Mouse (Mus musculus) brown adipose tissue, adult 24 weeks (tissue): ENCODE results near the gene Mblac1. TPM values are rescaled to one million over a fixed set of nuclear protein-coding genes. Genes with fewer than 3 reads are reported as not detected.
A peak's percentile ranks its signal among the peaks of the same experiment; 100 is the strongest.
"Not testable (repeated sequence)": the region's sequence is repeated elsewhere in the genome, so short reads cannot be mapped to it uniquely, and the experiment has no call there.

Experiments
- H3K27ac ChIP-seq: fragments of 200-500 bp; replicated peaks from 2 replicates; pipeline ENCODE4 v1.5.1; 2012; ENCODE audit warnings: low read depth, mild to moderate bottlenecking, low read length
- H3K4me1 ChIP-seq: fragments of 200-500 bp; 2 replicates; pipeline ENCODE4 v1.6.1; 2012; ENCODE audit warnings: low read length, mixed read lengths; ENCODE audit not compliant: control insufficient read depth, insufficient read depth, insufficient read length
- H3K4me3 ChIP-seq: fragments of 200-500 bp; 2 replicates; pipeline ENCODE4 v1.5.1; 2012; ENCODE audit warnings: low read depth, mild to moderate bottlenecking, low read length, moderate library complexity; ENCODE audit not compliant: insufficient read depth
- polyA plus RNA-seq: library from polyadenylated mRNA; stranded (reverse); fragments of >200 nt; gene quantifications from 2 replicates; pipeline ENCODE4 v1.2.4, GENCODE M21; 2012; ENCODE audit not compliant: missing spikeins, insufficient read depth, insufficient read length

The Mblac1 gene
- polyA plus RNA-seq, 1 experiment: 5.8 TPM

DNA sequence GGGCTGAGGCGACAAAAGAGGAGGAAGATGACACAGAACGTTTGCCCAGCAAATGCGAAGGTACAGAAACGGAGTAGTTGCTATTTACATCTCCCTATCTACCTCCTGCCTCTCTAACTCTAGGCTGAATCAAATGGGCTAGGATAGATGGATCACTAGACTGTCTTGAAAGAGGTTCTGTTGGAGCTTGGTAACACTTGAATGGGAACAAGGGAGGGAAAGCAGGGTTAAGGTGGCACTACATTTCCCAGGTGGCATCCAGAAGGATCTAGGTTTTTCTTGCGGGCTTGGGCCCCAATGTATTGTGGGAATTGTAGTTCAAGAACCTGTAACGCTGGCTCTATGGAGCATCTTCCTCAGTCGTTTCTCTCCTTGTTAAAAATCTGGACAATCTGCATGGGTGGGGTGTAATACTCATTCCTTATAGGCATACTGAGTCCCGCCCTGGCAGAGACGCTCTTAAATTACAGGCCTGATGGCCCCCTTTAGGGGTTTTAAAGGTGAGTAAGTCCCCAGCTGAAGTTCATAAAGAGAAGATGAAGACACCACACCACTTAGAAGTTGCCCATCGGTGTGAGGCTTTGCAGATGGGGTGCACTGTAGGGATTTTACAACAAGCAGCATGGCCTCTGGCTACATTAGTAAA, 6.3 kb upstream of the Mblac1 start:
- H3K4me1 ChIP-seq: no peaks in the 10 kb centered on the region
- peak overlapping the region; percentile 92 for H3K27ac ChIP-seq

DNA sequence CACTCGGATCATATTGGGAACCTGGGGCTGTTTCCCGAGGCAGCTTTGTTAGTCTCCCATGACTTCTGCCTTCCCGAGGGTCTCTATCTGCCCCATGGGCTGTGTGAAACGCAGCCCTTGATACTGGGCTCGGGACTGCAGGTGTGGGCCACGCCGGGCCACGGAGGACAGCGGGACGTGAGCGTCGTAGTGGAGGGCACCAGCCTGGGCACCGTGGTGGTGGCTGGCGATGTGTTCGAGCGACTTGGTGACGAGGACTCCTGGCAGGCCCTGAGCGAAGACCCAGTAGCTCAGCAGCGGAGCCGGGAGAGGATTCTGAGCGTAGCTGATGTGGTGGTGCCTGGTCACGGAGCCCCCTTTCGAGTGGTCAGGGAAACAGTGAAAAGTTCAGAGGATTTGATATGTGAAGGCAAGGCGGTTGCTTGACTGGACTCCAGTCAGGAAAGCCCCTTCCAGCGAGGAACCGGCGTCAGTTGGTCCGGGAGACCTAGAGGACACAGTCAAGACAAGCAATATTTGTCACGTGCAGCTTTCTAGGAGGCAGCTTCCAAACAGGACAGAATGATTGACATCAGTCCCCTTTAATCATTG, 736 bp downstream of the Mblac1 start:
- Histone ChIP-seq H3K27ac (peak overlapping the region; percentile 55), H3K4me3 (peak overlapping the region; percentile 70), H3K4me1 (no peaks in the 10 kb centered on the region)

More for the DNA sequence above, 6.3 kb upstream of the Mblac1 start:
- H3K4me3 ChIP-seq: peak overlapping the region; percentile 82

DNA sequence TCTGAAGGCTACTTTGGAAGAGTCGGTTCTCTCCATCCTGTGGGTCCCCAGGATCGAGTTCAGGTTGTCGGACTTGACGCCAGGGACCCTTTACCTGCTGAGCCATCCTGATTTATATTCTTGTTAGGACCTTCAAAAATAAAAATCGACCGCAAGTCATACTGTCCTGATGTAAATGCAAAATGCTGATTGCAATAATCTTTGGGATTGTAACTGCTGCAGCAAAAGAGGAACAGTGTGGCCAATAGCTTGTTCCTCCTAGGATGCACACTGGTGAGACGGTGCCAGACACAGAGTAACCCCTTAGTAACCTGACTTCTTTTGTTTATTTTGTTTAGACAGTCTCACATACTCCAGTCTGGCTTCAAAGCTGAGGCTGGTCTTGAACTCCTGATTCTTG, 1.3 kb downstream of the Mblac1 start:
- Histone ChIP-seq H3K27ac (0 out of 2 replicates have a peak overlapping the region, but pooled peaks have one; percentile 55), H3K4me3 (peak overlapping the region; percentile 70), H3K4me1 (no peaks in the 10 kb centered on the region)

DNA sequence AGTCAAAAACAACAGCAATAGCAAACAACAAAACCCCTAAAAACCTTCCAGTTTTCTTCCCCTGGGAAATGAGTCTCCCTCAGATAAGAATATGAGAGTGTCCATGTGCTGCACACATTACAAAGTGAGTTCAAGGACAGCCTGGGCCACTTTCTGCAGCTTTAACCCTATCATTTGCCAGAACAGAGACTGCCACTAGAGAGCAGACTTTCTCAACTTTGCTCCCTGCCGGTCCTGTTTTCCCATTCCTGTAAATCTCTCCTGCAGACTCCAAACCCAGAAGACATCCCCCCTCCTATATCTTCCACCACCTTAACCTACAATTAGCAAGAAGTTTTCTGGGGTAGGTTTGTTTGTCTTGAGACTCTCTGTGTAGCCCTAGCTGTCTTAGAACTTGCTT, 5.5 kb downstream of the Mblac1 start:
- Histone ChIP-seq H3K4me3 (no peak overlapping the region), H3K27ac (no peak overlapping the region), H3K4me1 (no peaks in the 10 kb centered on the region)

DNA sequence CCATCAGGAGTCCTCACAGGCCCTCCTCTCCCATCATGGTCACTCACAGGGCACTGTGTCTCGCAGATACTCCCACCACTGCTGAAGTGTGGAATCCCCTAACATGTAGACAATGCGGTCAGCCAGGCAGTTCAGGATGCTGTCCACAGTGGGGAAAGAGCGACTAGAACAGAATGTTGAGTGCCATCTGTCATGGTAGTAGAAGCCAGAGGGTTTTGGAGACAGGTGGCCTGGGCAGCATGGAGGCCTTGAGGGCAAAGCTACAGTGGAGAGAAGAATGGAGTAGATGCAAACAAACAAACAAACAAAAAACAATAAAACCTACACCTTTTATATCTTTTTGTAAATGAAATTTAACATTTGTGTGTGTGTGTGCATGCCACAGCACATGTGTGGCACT, 8.0 kb downstream of the Mblac1 start:
- no peak overlapping the region for H3K4me3 ChIP-seq
- H3K4me1 ChIP-seq: no peaks in the 10 kb centered on the region
- no peak overlapping the region for H3K27ac ChIP-seq

DNA sequence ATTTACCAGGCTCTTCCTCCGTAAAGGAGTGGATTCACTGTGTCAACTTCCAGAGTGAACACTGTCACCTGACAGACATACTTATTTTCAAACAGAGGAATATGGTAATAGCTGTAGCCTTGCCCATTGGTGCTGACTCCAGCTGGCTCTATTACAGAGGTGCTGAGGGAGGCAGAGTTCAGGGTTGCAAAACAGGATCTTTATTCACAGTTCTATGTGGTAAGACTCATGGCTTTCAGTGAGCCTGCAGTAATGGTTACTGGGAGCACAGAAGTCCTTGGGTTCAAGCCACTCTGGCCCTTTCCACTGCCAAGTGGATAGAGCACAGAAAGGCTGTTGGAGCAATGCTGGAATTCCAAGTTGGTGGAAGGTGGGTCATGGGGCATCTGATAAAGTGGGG, 13.1 kb downstream of the Mblac1 start:
- H3K4me1 ChIP-seq: no peaks in the 10 kb centered on the region
- H3K4me3 ChIP-seq: no peak overlapping the region

DNA sequence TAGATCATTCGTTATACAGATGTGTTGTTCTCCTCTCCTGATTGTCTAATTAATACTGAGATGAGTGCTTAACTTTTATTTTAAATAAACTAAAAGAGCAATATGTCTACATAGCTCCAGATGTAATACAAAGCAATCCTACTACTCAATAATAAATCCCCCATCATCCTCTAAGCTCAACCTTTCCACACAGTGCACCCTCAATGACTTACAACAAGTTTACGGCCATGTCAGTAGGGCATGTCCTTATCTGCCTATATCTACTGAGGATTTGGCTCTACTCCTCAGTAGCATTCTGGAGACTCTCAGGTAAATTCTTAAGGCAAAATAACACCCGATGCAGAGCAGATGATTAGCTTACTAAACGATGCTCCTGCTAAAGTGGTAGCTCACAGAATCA, 13.8 kb downstream of the Mblac1 start:
- no peaks in the 10 kb centered on the region for H3K4me1 ChIP-seq
- H3K27ac ChIP-seq: no peak overlapping the region
- no peak overlapping the region for H3K4me3 ChIP-seq

More for the DNA sequence above, 13.1 kb downstream of the Mblac1 start:
- H3K27ac ChIP-seq: no peak overlapping the region

DNA sequence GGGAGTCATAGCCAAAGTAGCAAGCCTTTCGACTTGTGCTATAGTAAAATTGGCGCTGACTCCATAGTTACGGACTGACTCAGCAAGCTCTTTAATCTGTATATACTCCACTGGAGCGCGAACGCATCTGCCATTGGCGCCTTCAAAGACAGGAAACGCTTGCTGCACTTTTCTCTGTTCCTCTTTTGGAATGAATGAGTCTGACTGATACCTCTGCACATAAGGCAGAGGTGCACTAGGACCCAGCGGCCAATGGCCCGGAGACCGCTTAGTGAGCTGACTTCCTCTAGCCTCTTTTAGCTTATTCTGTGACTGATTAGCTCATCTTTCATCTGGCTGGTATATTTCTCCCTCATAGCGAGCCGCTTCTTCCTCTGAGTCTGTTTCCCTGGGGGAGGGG, 22.5 kb downstream of the Mblac1 start:
- not testable (repeated sequence) for H3K27ac ChIP-seq, H3K4me1 ChIP-seq, H3K4me3 ChIP-seq

DNA sequence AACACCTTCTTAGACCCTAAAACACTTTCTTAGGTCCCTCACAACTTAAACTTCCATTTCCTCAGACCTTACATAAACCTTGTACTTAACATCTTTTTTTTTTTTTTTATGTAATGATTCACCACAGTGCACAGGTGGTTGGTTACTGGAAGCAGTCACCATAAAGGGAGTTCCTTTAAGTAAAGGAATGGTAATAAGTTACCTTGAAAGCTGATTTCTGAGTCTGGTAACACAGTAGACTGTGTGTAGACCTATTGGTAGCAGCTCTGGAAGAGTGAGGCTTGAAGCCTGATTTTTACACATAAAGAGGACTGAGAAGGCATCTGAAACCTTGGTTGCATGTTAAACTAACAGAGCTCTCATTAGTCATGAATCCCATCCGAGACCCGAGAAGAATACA, 25.8 kb downstream of the Mblac1 start:
- Histone ChIP-seq H3K27ac (no peak overlapping the region), H3K4me1 (no peaks in the 10 kb centered on the region), H3K4me3 (no peak overlapping the region)

DNA sequence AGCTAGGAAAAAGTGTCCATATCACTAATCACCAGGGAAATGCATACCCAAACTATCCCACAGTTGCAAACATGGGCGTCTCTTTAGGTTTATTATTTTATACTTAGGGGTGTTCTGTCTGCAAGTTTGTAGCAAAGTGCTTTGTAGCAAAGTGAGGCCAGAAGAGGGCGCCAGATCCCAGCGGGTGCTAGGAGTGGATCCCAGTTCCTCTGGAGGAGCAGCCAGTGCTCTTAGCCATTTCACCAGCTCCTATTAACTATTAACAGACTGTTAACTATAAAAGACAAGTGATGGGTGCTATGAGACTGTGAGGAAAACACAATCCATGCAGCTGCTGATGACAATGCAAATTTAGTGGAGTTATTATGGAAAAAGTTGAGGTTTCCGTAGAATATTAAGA, 28.0 kb downstream of the Mblac1 start:
- Histone ChIP-seq H3K27ac (no peak overlapping the region), H3K4me1 (no peaks in the 10 kb centered on the region), H3K4me3 (no peak overlapping the region)

DNA sequence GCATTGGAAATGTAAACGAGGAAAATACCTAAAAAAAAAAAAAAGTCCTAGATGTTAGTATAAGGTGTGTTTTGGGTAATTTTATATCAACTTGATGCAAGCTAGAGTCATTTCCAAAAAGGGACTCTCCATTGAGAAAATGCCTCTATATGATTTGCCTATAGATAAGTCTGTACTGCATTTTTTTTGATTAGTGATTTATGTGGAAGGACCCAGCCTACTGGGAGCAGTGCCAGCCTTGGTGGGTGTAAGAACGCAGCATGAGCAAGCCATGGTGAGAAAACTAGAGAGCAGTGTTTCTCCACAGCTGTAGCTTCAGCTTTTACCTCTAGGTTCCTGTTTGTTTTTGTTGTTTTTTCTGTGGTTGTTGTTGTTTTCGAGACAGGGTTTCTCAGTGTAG, 29.2 kb downstream of the Mblac1 start:
- Histone ChIP-seq H3K27ac (no peak overlapping the region), H3K4me1 (no peaks in the 10 kb centered on the region), H3K4me3 (no peak overlapping the region)

DNA sequence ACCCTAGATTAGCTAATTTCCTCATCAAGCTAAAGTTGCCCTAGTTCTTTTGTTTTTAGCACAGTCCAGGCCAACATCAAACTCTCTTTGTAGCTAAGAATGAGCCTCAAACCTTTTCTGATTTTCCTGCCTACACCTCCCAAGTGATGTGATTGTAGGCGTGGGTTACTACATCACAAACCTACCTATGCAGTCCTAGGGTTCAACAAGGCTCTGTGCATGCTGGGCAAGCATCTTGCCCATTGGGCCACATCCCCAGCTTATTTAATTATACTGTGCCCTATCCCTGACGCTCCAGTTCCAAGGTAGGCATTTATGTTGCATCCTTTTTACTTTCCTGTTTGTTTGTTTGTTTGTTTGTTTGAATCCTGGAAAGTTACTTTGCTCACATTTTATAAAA, 31.6 kb downstream of the Mblac1 start, which contains the start of gene Nxpe5:
Gene Nxpe5, plus strand, starts transcription at position 199 of the 400 bp plus-strand sequence.
- Histone ChIP-seq H3K27ac (no peak within 1 kb of the TSS), H3K4me1 (no peaks in the 10 kb centered on the region), H3K4me3 (no peak within 1 kb of the TSS)

DNA sequence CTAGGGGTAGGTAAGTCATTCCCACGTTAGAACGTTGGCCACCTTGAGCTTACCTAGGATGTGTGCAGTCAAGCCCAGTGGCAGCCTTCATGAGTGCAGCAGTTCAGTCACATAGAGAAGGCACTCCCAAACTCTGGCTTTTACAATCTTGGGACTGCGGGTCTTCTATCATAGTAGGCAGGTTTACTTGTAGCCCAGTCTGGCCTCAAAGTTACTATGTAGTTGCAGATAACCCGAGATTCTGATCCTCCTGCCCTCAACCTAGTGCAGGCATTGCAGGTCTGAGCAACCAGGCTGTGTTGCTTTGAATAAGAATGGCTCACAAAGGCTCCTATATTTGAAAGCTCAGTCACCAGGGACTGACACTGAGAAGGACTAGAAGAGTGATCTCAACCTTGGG, 32.4 kb downstream of the Mblac1 start:
- H3K4me1 ChIP-seq: no peaks in the 10 kb centered on the region
- no peak overlapping the region for H3K4me3 ChIP-seq
- H3K27ac ChIP-seq: no peak overlapping the region

DNA sequence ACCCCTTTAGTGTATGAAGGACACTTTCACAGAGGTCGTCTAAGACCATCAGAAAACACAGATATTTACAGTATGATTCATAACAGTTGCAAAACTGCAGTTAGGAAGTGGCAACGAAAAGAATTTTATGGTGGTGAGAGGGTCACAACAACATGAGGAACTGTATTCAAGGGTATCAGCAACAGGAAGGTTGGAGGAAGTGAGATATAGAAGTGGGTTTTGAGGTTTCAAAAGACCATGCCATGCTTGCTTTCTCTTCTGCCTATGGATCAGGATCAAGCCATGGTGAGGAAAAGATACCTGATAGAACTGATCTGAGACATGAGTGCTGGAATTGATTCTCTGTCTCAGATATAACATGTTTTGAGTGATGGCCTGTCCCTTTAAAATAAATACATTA, 33.3 kb downstream of the Mblac1 start:
- H3K27ac ChIP-seq: no peak overlapping the region
- no peak overlapping the region for H3K4me3 ChIP-seq
- no peaks in the 10 kb centered on the region for H3K4me1 ChIP-seq

DNA sequence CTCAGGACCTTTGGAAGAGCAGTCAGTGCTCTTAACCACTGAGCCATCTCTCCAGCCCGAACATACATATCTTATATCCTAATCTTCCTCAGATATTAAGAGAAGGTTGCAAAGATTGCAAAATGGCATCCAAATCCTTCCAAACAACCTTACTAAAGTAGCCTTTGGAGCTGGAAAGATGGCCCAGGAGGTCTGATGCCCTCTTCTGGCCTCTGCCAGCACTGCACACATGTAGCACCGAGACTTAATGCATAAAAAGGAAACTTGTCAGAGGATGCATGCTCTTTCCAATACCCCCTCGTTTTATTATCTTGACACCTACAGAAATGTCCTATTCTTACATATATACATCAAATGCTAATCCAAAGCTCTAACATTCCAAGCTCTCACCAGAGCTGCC, 33.9 kb downstream of the Mblac1 start:
- H3K4me1 ChIP-seq: no peaks in the 10 kb centered on the region
- no peak overlapping the region for H3K27ac ChIP-seq
- no peak overlapping the region for H3K4me3 ChIP-seq

DNA sequence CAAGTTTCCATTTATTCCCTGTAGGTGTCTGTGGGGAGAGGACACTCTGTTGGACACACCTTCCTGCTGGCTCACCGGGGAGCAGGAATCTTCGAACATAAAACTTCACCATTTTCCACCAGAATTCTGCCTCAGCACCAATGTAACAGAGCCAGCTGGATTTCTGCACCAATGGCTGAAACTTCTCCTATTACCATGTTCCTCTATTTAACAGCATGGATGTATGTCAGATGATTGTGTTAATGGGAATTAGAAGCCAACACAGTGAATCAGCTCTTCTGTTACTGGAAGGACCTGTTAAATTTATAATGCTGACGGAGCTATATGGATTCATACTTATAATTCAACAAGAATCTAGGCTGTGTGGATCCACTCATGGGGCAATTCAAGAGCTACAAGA, 35.4 kb downstream of the Mblac1 start:
- H3K27ac ChIP-seq: peak overlapping the region; percentile 31
- no peaks in the 10 kb centered on the region for H3K4me1 ChIP-seq
- no peak overlapping the region for H3K4me3 ChIP-seq
